Mouse (Mus musculus) forebrain, embryonic 14.5 days (tissue): ENCODE data around the gene Olfr623. TPM values are rescaled to one million over a fixed set of nuclear protein-coding genes. Genes with fewer than 3 reads are reported as not detected.
A peak's percentile ranks its signal among the peaks of the same experiment; 100 is the strongest.

Source experiments
- ATAC-seq: fragments of 200-750 bp; cut with Nextera tagmentation; 2 replicates; pipeline ENCODE4 v1.8.0; 2017; ENCODE audit warnings: mild to moderate bottlenecking, moderate library complexity
- DNase-seq: peaks from one replicate; pipeline ENCODE4 v3.0.0-alpha.2; 2015; ENCODE audit warnings: low spot score
- H3K27ac ChIP-seq: fragments of 300-500 bp; sonication (generic); 2 replicates; pipeline ENCODE4 v1.5.1; 2014; ENCODE audit warnings: low read depth, mild to moderate bottlenecking, control low read depth, low read length, moderate library complexity
- H3K27me3 ChIP-seq: fragments of 300-500 bp; sonication (generic); replicated peaks from 2 replicates; pipeline ENCODE4 v1.6.1; 2014; ENCODE audit warnings: low read length, control low read depth, mixed read lengths; ENCODE audit not compliant: control insufficient read depth, insufficient read depth
- H3K36me3 ChIP-seq: fragments of 300-500 bp; sonication (generic); 2 replicates; pipeline ENCODE4 v1.6.1; 2014; ENCODE audit warnings: low read length, control low read depth; ENCODE audit not compliant: control insufficient read depth, insufficient read depth
- H3K4me1 ChIP-seq: fragments of 300-500 bp; sonication (generic); 2 replicates; pipeline ENCODE4 v1.6.1; 2014; ENCODE audit warnings: antibody characterized with exemption, low read length, control low read depth; ENCODE audit not compliant: control insufficient read depth, insufficient read depth
- H3K4me2 ChIP-seq: fragments of 300-500 bp; sonication (generic); 2 replicates; pipeline ENCODE4 v1.6.1; 2014; ENCODE audit warnings: mild to moderate bottlenecking, control low read depth, low read length
- H3K4me3 ChIP-seq: fragments of 300-500 bp; sonication (generic); 2 replicates; pipeline ENCODE4 v1.5.1; 2014; ENCODE audit warnings: low read depth, low read length, control low read depth
- H3K9ac ChIP-seq: fragments of 300-500 bp; sonication (generic); 2 replicates; pipeline ENCODE4 v1.6.1; 2014; ENCODE audit warnings: mild to moderate bottlenecking, low read length, control low read depth, moderate library complexity
- H3K9me3 ChIP-seq: fragments of 300-500 bp; sonication (generic); replicated peaks from 2 replicates; pipeline ENCODE4 v1.6.1; 2016; ENCODE audit warnings: low read length, control low read depth, mixed read lengths; ENCODE audit not compliant: control insufficient read depth
- WGBS: fragments of 180-500 bp; shearing (Covaris S2); extraction: QIAGEN DNeasy Blood & Tissue Kit; methylation state at CpG from one replicate; pipeline ENCODE4 v1.1.7; 2014; 5-methylcytosine and 5-hydroxymethylcytosine counted together
- polyA plus RNA-seq: library from polyadenylated mRNA; unstranded; fragments of >200 nt; fragmentation: Nextera tagmentation; extraction: Ambion mirVana; gene quantifications from 2 replicates; pipeline ENCODE4 v1.2.1, GENCODE M21; 2014

Gene Olfr623
- polyA plus RNA-seq: not detected in 2 replicates

GRCm38 (mm10) chr7:103663598-103663997 is at the start of gene Olfr623:
Gene Olfr623, minus strand, starts transcription at chr7:103663698.
- Histone ChIP-seq H3K4me1 (no peaks in the 10 kb centered on the region), H3K9ac (no peak within 1 kb of the TSS), H3K27me3 (no peaks in the 10 kb centered on the region), H3K9me3 (no peaks in the 10 kb centered on the region), H3K4me3 (no peak within 1 kb of the TSS), H3K36me3 (no peaks in the 10 kb centered on the region), H3K27ac (no peak within 1 kb of the TSS), H3K4me2 (no peak within 1 kb of the TSS)
- no peak for DNase-seq
- no peak for ATAC-seq

DNA sequence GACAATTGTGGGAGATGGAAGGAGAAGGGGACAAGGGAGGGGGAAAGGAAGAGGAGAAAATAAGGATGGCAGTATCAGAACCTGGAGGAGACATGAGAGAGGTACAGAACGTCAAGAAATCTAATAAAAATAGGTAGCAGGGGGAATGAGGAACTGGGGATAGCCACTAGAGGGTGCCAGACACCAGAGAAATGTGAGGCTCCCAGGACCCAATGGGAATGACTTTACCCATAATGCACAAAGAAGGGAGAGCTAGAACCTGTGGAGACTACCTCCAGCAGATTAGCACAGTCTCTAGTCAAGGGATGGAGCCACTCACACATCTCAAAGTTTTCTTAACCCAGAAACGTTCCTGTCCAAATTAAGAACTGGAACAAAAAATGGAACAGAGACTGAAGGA is 48.5 kb upstream of the Olfr623 start:
- H3K27me3 ChIP-seq: no peaks in the 10 kb centered on the region
- no peak overlapping the region for H3K4me2 ChIP-seq
- no peaks in the 10 kb centered on the region for H3K9me3 ChIP-seq
- WGBS: 41% methylated on average over 2 of the region's 2 CpGs
- no peak overlapping the region for H3K27ac ChIP-seq
- H3K4me1 ChIP-seq: no peaks in the 10 kb centered on the region
- DNase-seq: no peak
- no peak overlapping the region for H3K9ac ChIP-seq
- H3K4me3 ChIP-seq: no peak overlapping the region
- ATAC-seq: no peak
- H3K36me3 ChIP-seq: no peaks in the 10 kb centered on the region

- DNase-seq: peak; percentile 3
Measured at GRCm38 (mm10) chr7:103699469-103699868, 36.0 kb upstream of the Olfr623 start.

GRCm38 (mm10) chr7:103682420-103682819 is 18.9 kb upstream of the Olfr623 start, which contains the start of gene Olfr625-ps1:
Gene Olfr625-ps1, plus strand, starts transcription at chr7:103682720.
- Histone ChIP-seq H3K4me3 (no peak within 1 kb of the TSS), H3K4me1 (no peaks in the 10 kb centered on the region), H3K9ac (no peak within 1 kb of the TSS), H3K36me3 (no peaks in the 10 kb centered on the region), H3K27me3 (no peaks in the 10 kb centered on the region), H3K9me3 (no peaks in the 10 kb centered on the region), H3K27ac (no peak within 1 kb of the TSS), H3K4me2 (no peak within 1 kb of the TSS)
- ATAC-seq: no peak
- DNase-seq: no peak

More at GRCm38 (mm10) chr7:103699469-103699868, 36.0 kb upstream of the Olfr623 start:
- Histone ChIP-seq H3K4me1 (no peaks in the 10 kb centered on the region), H3K4me2 (no peak overlapping the region), H3K27me3 (no peaks in the 10 kb centered on the region), H3K9me3 (no peaks in the 10 kb centered on the region), H3K36me3 (no peaks in the 10 kb centered on the region), H3K9ac (no peak overlapping the region), H3K27ac (no peak overlapping the region), H3K4me3 (no peak overlapping the region)
- WGBS: 85% methylated on average over 4 of the region's 4 CpGs
- ATAC-seq: no peak

DNA sequence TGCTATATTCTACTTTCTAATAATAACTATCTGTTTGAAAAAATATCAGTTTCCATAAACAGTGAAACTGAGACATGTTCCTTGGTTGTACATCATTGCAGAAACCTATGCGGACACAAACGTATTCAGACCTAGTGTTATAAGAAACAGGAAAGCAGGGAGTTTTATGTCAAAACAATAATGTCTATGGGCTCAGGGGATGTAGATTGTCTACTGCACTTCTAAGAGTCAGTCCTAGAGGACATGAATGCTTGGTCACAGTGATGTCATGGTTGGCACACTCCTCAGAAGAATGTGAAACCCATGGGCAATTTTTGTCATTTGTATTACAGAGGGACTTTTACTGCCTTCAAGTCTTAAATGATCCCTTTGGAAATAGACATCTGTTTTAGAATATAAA is 7.6 kb upstream of the Olfr623 start, which contains the start of gene Olfr624:
Gene Olfr624 (minus strand): TSS at position 101 of the 400 bp plus-strand sequence.
- WGBS: 91% methylated on average over 2 of the region's 2 CpGs
- no peaks in the 10 kb centered on the region for H3K9me3 ChIP-seq
- no peak for DNase-seq
- no peak within 1 kb of the TSS for H3K4me3 ChIP-seq
- H3K9ac ChIP-seq: no peak within 1 kb of the TSS
- no peaks in the 10 kb centered on the region for H3K27me3 ChIP-seq
- H3K4me1 ChIP-seq: no peaks in the 10 kb centered on the region
- no peak within 1 kb of the TSS for H3K4me2 ChIP-seq
- no peak within 1 kb of the TSS for H3K27ac ChIP-seq
- ATAC-seq: no peak
- no peaks in the 10 kb centered on the region for H3K36me3 ChIP-seq

GRCm38 (mm10) chr7:103644070-103644469 is 19.4 kb downstream of the Olfr623 start:
- Histone ChIP-seq H3K4me2 (no peak overlapping the region), H3K4me3 (no peak overlapping the region), H3K27ac (no peak overlapping the region), H3K4me1 (no peaks in the 10 kb centered on the region), H3K27me3 (no peaks in the 10 kb centered on the region), H3K36me3 (no peaks in the 10 kb centered on the region), H3K9ac (no peak overlapping the region), H3K9me3 (no peaks in the 10 kb centered on the region)
- ATAC-seq (no peak), DNase-seq (no peak)
- 87% methylated on average over 4 of the region's 4 CpGs for WGBS

DNA sequence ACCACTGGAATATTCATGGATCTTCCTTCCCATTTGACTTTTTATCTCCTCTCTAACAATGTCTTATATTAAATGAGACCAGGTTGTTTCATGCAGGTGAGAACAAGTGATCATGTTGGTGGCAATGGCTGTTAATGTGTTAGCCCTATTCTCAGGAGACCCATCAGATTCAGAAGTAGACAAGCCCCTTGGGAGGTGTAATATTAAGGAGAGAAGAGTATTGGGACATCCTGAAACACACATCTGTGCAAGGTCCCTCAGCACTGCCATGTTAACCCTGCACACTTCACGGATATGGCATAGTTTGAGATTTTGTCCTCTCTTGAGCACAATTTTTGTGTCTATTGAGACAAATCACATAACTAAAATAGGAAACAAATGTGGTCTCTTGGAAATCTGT is 20.9 kb downstream of the Olfr623 start, which contains the start of gene Olfr622:
Gene Olfr622 (minus strand): TSS at position 101 of the 400 bp plus-strand sequence.
- H3K4me2 ChIP-seq: no peak within 1 kb of the TSS
- H3K9ac ChIP-seq: no peak within 1 kb of the TSS
- 68% methylated on average over 1 of the region's 1 CpGs for WGBS
- no peaks in the 10 kb centered on the region for H3K4me1 ChIP-seq
- H3K27ac ChIP-seq: no peak within 1 kb of the TSS
- H3K36me3 ChIP-seq: no peaks in the 10 kb centered on the region
- no peaks in the 10 kb centered on the region for H3K9me3 ChIP-seq
- ATAC-seq (no peak), DNase-seq (no peak)
- no peak within 1 kb of the TSS for H3K4me3 ChIP-seq
- no peaks in the 10 kb centered on the region for H3K27me3 ChIP-seq

DNA sequence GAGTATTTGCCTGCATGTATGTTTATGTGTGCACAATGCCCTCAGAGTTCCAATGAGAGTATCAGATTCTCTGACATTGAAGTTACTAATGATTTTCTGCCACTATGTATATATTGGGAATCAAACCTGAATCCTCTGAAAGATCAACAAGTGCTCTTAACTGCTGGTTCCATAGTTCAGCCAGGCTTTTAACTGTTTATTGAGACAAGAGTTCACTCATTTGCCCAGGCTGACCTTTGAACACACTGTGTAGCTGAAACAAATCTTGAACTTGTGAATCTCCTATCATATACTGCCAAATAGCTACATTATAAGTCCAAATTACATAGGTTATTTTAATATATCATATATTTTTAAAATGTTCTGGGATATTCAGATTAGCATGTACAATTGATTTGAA is 26.7 kb downstream of the Olfr623 start:
- DNase-seq (no peak), ATAC-seq (no peak)
- no peaks in the 10 kb centered on the region for H3K36me3 ChIP-seq
- no peaks in the 10 kb centered on the region for H3K27me3 ChIP-seq
- no peaks in the 10 kb centered on the region for H3K4me1 ChIP-seq
- no peaks in the 10 kb centered on the region for H3K9me3 ChIP-seq
- H3K4me3 ChIP-seq: no peak overlapping the region
- H3K27ac ChIP-seq: no peak overlapping the region
- H3K4me2 ChIP-seq: no peak overlapping the region
- H3K9ac ChIP-seq: no peak overlapping the region

DNA sequence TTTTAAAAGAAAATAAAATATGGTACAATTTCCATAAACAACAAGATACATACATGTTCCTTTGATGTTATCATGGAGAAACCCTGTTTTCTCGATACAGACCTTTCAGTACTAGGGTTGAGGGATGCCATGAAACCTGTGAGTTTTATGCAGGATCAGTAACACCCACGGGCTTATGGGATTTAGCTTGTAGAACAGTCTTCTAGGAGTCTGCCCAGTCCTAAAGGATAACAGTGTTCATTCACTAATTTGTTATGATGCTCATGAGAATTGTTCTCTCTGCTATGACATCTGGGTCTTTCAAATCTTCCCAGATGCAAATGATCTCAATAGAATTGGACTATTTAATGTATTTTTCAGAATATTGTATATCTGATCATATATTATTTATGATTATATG is 51.1 kb downstream of the Olfr623 start, which contains the start of gene Olfr620:
Gene Olfr620 (minus strand): TSS at position 101 of the 400 bp plus-strand sequence.
- Histone ChIP-seq H3K27me3 (no peaks in the 10 kb centered on the region), H3K4me1 (no peaks in the 10 kb centered on the region), H3K4me2 (no peak within 1 kb of the TSS), H3K27ac (no peak within 1 kb of the TSS), H3K36me3 (no peaks in the 10 kb centered on the region), H3K9ac (no peak within 1 kb of the TSS), H3K4me3 (no peak within 1 kb of the TSS), H3K9me3 (no peaks in the 10 kb centered on the region)
- ATAC-seq: no peak
- 76% methylated on average over 2 of the region's 2 CpGs for WGBS
- DNase-seq: no peak
